Mouse (Mus musculus) spleen, adult 2 months (tissue): ENCODE measurements around the gene Syt8. TPM values are rescaled to one million over a fixed set of nuclear protein-coding genes. Genes with fewer than 3 reads are reported as not detected.

ENCODE experiments used
- DNase-seq, 2 experiments: peaks; one replicate each; pipeline versions ENCODE4 v3.0.0 to v3.0.0-alpha.2; 2012 to 2021; ENCODE audit warnings: low spot score in 2 of 2, low read depth in 1 of 2
- H3K27ac ChIP-seq: fragments of 200-500 bp; 2 replicates; pipeline ENCODE4 v1.5.1; 2012; ENCODE audit warnings: low read length, inconsistent platforms; ENCODE audit not compliant: insufficient read depth
- H3K27me3 ChIP-seq: fragments of 200-500 bp; 2 replicates; pipeline ENCODE4 v1.6.1; 2012; ENCODE audit warnings: mild to moderate bottlenecking, moderate library complexity, low read length, inconsistent platforms; ENCODE audit not compliant: control insufficient read depth, insufficient read depth
- H3K36me3 ChIP-seq: fragments of 200-500 bp; 2 replicates; pipeline ENCODE4 v1.6.1; 2012; ENCODE audit warnings: mild to moderate bottlenecking, low read length, inconsistent platforms; ENCODE audit not compliant: control insufficient read depth, insufficient read depth
- H3K4me1 ChIP-seq: fragments of 200-500 bp; 2 replicates; pipeline ENCODE4 v1.6.1; 2011; ENCODE audit warnings: inconsistent platforms; ENCODE audit not compliant: control insufficient read depth, insufficient read depth, insufficient read length
- H3K4me3 ChIP-seq: fragments of 200-500 bp; 2 replicates; pipeline ENCODE4 v1.5.1; 2011; ENCODE audit warnings: mild to moderate bottlenecking, inconsistent platforms; ENCODE audit not compliant: insufficient read depth, insufficient read length; ENCODE audit errors: extremely low read depth
- CTCF ChIP-seq: fragments of 200-500 bp; IDR thresholded peaks from 2 replicates; pipeline ENCODE4 v1.5.1; 2011; ENCODE audit warnings: mild to moderate bottlenecking, inconsistent platforms; ENCODE audit not compliant: insufficient read depth, insufficient read length, insufficient replicate concordance; ENCODE audit errors: extremely low read depth
- POLR2A ChIP-seq: fragments of 200-500 bp; IDR thresholded peaks from 2 replicates; pipeline ENCODE4 v1.6.1; 2011; ENCODE audit warnings: low read depth, low read length, inconsistent platforms
- WGBS: fragments of 180-500 bp; shearing (Covaris S2); methylation state at CpG from one replicate; pipeline ENCODE4 v1.1.7; 2018; 5-methylcytosine and 5-hydroxymethylcytosine counted together
- polyA plus RNA-seq: library from polyadenylated mRNA; depleted of rRNA; stranded (reverse); fragments of >200 nt; gene quantifications from 2 replicates; pipeline ENCODE4 v1.2.3, GENCODE M21; 2012

Gene Syt8
- polyA plus RNA-seq, 1 experiment: 0.94 TPM

- no peak for DNase-seq
- Histone ChIP-seq H3K27ac (peak overlapping the region; percentile 94), H3K4me1 (peaks cover 34% of the 10 kb centered on the region; the same call in 1 of the 2 replicates), H3K4me3 (no peak overlapping the region), H3K27me3 (no peaks in the 10 kb centered on the region), H3K36me3 (no peaks in the 10 kb centered on the region)
- no peak for TF ChIP-seq CTCF
- no peak for TF ChIP-seq POLR2A
- 68% methylated on average over 7 of the region's 7 CpGs for WGBS
These were observed 8.3 kb downstream of the Syt8 start for GRCm38 (mm10) chr7:142442908-142443420.

GRCm38 (mm10) chr7:142443474-142443873 is 8.8 kb downstream of the Syt8 start:
- no peak overlapping the region for H3K4me3 ChIP-seq
- H3K4me1 ChIP-seq: peaks cover 34% of the 10 kb centered on the region; the same call in 1 of the 2 replicates
- no peak for DNase-seq
- H3K27ac ChIP-seq: peak overlapping the region; percentile 94
- TF ChIP-seq CTCF (no peak), POLR2A (no peak)
- H3K36me3 ChIP-seq: no peaks in the 10 kb centered on the region
- WGBS: 74% methylated on average over 5 of the region's 5 CpGs
- H3K27me3 ChIP-seq: no peaks in the 10 kb centered on the region

- Histone ChIP-seq H3K4me1 (peaks cover 34% of the 10 kb centered on the region; the same call in 1 of the 2 replicates), H3K36me3 (no peaks in the 10 kb centered on the region), H3K27me3 (no peaks in the 10 kb centered on the region), H3K27ac (no peak overlapping the region), H3K4me3 (no peak overlapping the region)
- WGBS: 81% methylated on average over 6 of the region's 6 CpGs
- no peak for TF ChIP-seq CTCF
- TF ChIP-seq POLR2A: no peak
- no peak for DNase-seq
These were observed 9.5 kb downstream of the Syt8 start for GRCm38 (mm10) chr7:142444171-142444570.

GRCm38 (mm10) chr7:142445324-142445723 is 10.7 kb downstream of the Syt8 start:
- H3K4me3 ChIP-seq: no peak overlapping the region
- H3K4me1 ChIP-seq: peaks cover 34% of the 10 kb centered on the region; the same call in 1 of the 2 replicates
- WGBS: 91% methylated on average over 6 of the region's 6 CpGs
- H3K27me3 ChIP-seq: no peaks in the 10 kb centered on the region
- DNase-seq: no peak
- no peak overlapping the region for H3K27ac ChIP-seq
- no peaks in the 10 kb centered on the region for H3K36me3 ChIP-seq
- TF ChIP-seq CTCF (no peak), POLR2A (no peak)

- WGBS: 89% methylated on average over 4 of the region's 4 CpGs
- no peak for DNase-seq
- H3K4me3 ChIP-seq: no peak overlapping the region
- H3K27ac ChIP-seq: no peak overlapping the region
- peaks cover 32% of the 10 kb centered on the region; the same call in 1 of the 2 replicates for H3K4me1 ChIP-seq
- H3K36me3 ChIP-seq: no peaks in the 10 kb centered on the region
- TF ChIP-seq CTCF: no peak
- TF ChIP-seq POLR2A: no peak
- no peaks in the 10 kb centered on the region for H3K27me3 ChIP-seq
These were observed 11.6 kb downstream of the Syt8 start for GRCm38 (mm10) chr7:142446264-142446663.

GRCm38 (mm10) chr7:142449038-142449617 is 14.5 kb downstream of the Syt8 start:
- 67% methylated on average over 6 of the region's 6 CpGs for WGBS
- no peak for DNase-seq
- Histone ChIP-seq H3K27ac (no peak overlapping the region), H3K36me3 (no peaks in the 10 kb centered on the region), H3K4me1 (peaks cover 8% of the 10 kb centered on the region; the same call in 1 of the 2 replicates), H3K27me3 (no peaks in the 10 kb centered on the region), H3K4me3 (no peak overlapping the region)
- TF ChIP-seq CTCF: no peak
- TF ChIP-seq POLR2A: no peak

GRCm38 (mm10) chr7:142454706-142455105 is 20.1 kb downstream of the Syt8 start:
- H3K36me3 ChIP-seq: no peaks in the 10 kb centered on the region
- no peaks in the 10 kb centered on the region for H3K27me3 ChIP-seq
- WGBS: 79% methylated on average over 1 of the region's 1 CpGs
- no peak overlapping the region for H3K27ac ChIP-seq
- peaks cover 17% of the 10 kb centered on the region for H3K4me1 ChIP-seq
- no peak overlapping the region for H3K4me3 ChIP-seq
- no peak for TF ChIP-seq POLR2A
- no peak for DNase-seq
